Mouse (Mus musculus) megakaryocyte, embryonic 14.5 days (primary cell): ENCODE data around the gene Ypel3. TPM values are rescaled to one million over a fixed set of nuclear protein-coding genes. Genes with fewer than 3 reads are reported as not detected.

Source experiments
- H3K27me3 ChIP-seq: replicated peaks from 2 replicates; pipeline ENCODE3; 2012; ENCODE audit warnings: inconsistent platforms
- H3K36me3 ChIP-seq: replicated peaks from 2 replicates; pipeline ENCODE3; 2012; ENCODE audit warnings: low read length, inconsistent platforms, mixed read lengths
- H3K4me1 ChIP-seq: 2 replicates; pipeline ENCODE4 v1.6.1; 2012; ENCODE audit warnings: inconsistent platforms
- H3K4me3 ChIP-seq: replicated peaks from 2 replicates; pipeline ENCODE3; 2012; ENCODE audit warnings: moderate library complexity, mild to moderate bottlenecking, inconsistent platforms
- H3K9me3 ChIP-seq: 2 replicates; pipeline ENCODE4 v1.6.1; 2012; ENCODE audit warnings: inconsistent platforms
- FLI1 ChIP-seq: IDR thresholded peaks from 2 replicates; pipeline ENCODE4 v1.6.1; 2012; ENCODE audit warnings: low read length, inconsistent platforms, mixed read lengths
- GATA1 ChIP-seq: IDR thresholded peaks from 3 replicates; pipeline ENCODE4 v1.6.1; 2012; ENCODE audit warnings: mixed read lengths, low read length, inconsistent platforms, borderline replicate concordance
- polyA plus RNA-seq: library from polyadenylated mRNA; stranded (reverse); fragments of >175 nt; gene quantifications from 2 replicates; pipeline ENCODE4 v1.2.3, GENCODE M21; 2012; ENCODE audit warnings: low replicate concordance; ENCODE audit not compliant: insufficient read depth

Ypel3 gene
- polyA plus RNA-seq, 1 experiment = 284 TPM

DNA sequence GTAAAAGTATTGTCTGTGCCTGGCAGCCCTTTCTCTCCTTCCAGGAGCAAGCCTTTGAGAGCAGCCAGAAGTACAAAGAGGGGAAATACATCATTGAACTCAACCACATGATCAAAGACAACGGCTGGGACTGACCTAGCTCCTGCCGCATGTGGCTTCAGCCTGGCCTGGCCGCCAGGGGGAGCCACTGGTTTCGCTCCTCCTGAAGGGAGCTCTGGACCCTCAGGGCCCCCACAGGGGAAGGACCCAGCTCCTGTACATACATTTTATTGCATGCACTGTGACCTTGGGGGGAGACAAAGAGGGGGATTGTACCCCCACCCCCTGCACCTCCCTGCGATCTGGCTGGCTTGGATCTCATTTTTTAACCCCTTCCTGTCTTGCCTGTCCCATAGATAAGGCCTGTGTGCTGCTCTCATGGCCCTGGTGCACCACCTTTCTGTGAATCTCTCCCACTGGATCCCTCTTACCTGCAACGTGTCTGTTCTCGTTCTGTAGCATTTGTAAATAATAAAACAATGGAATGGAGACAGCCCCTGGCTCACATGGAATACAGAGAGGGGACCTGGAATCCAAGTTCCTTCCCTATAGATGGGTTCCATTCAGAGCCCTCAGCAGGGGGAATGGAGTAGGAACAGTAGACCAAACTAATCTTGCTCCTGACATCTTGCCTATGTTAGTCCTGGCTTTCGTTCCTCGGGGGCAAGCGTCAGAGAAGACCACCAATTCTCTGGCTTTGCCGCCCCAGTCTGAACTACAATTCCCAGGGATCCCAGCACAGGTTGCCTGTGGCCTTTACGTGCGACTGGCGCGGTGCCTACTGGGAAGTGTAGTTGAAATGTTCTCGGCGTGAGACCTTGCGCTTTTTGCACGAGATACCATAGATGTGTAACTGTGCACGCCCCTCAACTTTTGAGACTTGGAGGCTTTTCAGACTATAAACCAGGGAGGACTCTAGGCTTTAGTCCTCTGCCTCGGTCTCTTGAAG, 3.5 kb downstream of the Ypel3 start:
- Histone ChIP-seq H3K4me3 (peak overlapping the region; percentile 86), H3K9me3 (no peaks in the 10 kb centered on the region), H3K27me3 (no peaks in the 10 kb centered on the region), H3K36me3 (peaks cover 84% of the 10 kb centered on the region), H3K4me1 (peaks cover 77% of the 10 kb centered on the region)
- TF ChIP-seq FLI1 (no peak), GATA1 (no peak)

GRCm38 (mm10) chr7:126780971-126781635, 4.3 kb downstream of the Ypel3 start, which contains the start of gene Tbx6:
Tbx6 (plus strand) TSS chr7:126781483.
- Histone ChIP-seq H3K36me3 (peaks cover 85% of the 10 kb centered on the region), H3K27me3 (no peaks in the 10 kb centered on the region), H3K4me3 (peak within 1 kb of the TSS; percentile 86), H3K4me1 (peaks cover 69% of the 10 kb centered on the region), H3K9me3 (no peaks in the 10 kb centered on the region)
- TF ChIP-seq GATA1 = no peak
- no peak for TF ChIP-seq FLI1

- Histone ChIP-seq H3K36me3 (peaks cover 92% of the 10 kb centered on the region), H3K9me3 (no peaks in the 10 kb centered on the region), H3K4me3 (no peak overlapping the region), H3K4me1 (peaks cover 63% of the 10 kb centered on the region), H3K27me3 (no peaks in the 10 kb centered on the region)
- no peak for TF ChIP-seq FLI1
- no peak for TF ChIP-seq GATA1
These were observed 5.1 kb downstream of the Ypel3 start for GRCm38 (mm10) chr7:126781661-126782370.

DNA sequence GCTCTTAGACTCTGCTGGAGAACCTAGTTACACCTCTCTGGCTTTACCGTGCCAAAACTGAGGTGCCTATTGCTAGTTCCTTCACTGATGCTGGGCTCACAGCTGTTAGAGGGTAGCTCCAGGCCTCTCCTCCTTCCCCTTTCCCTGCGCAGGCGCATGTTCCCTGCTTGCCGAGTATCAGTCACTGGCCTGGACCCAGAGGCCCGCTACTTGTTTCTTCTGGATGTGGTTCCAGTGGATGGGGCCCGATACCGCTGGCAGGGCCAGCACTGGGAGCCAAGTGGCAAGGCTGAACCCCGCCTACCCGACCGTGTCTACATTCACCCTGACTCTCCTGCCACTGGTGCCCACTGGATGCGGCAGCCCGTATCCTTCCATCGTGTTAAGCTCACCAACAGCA, 5.9 kb downstream of the Ypel3 start:
- no peak for TF ChIP-seq GATA1
- TF ChIP-seq FLI1 = no peak
- Histone ChIP-seq H3K4me3 (no peak overlapping the region), H3K36me3 (peaks cover 97% of the 10 kb centered on the region)

GRCm38 (mm10) chr7:126784469-126784868, 7.7 kb downstream of the Ypel3 start:
- Histone ChIP-seq H3K9me3 (no peaks in the 10 kb centered on the region), H3K4me3 (no peak overlapping the region), H3K4me1 (peaks cover 53% of the 10 kb centered on the region), H3K27me3 (no peaks in the 10 kb centered on the region), H3K36me3 (peaks cover 100% of the 10 kb centered on the region)
- no peak for TF ChIP-seq GATA1
- no peak for TF ChIP-seq FLI1

More for the DNA sequence above, 5.9 kb downstream of the Ypel3 start:
- Histone ChIP-seq H3K27me3 (no peaks in the 10 kb centered on the region), H3K9me3 (no peaks in the 10 kb centered on the region), H3K4me1 (peaks cover 55% of the 10 kb centered on the region)

DNA sequence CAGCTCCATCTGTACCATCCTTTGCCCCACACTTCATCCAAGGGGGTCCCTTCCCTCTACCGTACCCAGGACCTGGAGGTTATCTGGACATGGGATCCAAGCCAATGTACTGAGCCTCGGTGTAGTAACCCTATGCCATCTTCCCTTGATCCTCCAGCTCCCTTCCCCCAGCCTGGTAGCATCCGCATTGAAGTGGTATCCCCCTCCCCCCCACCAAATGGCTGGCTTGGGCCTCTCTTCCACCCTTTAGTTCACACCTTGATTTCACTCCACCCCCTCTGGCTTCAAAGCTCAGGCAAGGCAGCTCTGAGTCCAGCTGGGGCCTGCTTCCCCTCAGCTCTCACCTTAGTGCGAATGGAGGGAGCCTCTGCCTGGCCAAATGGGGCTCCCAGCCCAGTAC, 8.3 kb downstream of the Ypel3 start:
- Histone ChIP-seq H3K4me3 (no peak overlapping the region), H3K4me1 (peaks cover 53% of the 10 kb centered on the region)

DNA sequence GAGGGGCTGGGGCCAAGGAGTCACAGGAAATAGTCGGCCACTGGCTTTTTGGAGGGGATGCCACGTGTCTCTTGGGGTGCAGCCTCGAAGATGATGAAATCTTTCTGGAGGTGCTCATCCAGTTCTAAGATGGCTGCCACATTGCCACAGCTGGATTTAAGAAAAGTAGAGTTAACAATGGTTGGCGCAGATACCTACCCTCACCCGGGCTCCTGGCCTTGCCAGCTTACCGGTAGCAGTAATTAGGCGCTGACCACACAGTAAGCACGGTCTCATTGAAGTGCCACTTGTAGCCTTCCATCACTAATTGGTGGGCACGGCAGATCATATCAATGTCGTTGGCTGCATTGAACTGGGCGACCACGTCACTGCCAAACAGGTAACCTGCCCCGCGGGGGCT, 9.4 kb downstream of the Ypel3 start:
- H3K9me3 ChIP-seq = no peaks in the 10 kb centered on the region
- H3K4me1 ChIP-seq = peaks cover 52% of the 10 kb centered on the region
- H3K27me3 ChIP-seq = no peaks in the 10 kb centered on the region
- H3K4me3 ChIP-seq = no peak overlapping the region
- peaks cover 96% of the 10 kb centered on the region for H3K36me3 ChIP-seq
- no peak for TF ChIP-seq GATA1
- TF ChIP-seq FLI1 = no peak

More for the DNA sequence above, 8.3 kb downstream of the Ypel3 start:
- TF ChIP-seq FLI1 (no peak), GATA1 (no peak)
- Histone ChIP-seq H3K27me3 (no peaks in the 10 kb centered on the region), H3K9me3 (no peaks in the 10 kb centered on the region), H3K36me3 (peaks cover 100% of the 10 kb centered on the region)

GRCm38 (mm10) chr7:126789141-126789540, 12.4 kb downstream of the Ypel3 start:
- no peak for TF ChIP-seq FLI1
- TF ChIP-seq GATA1 = no peak
- H3K9me3 ChIP-seq = no peaks in the 10 kb centered on the region
- peaks cover 51% of the 10 kb centered on the region for H3K4me1 ChIP-seq
- no peaks in the 10 kb centered on the region for H3K27me3 ChIP-seq
- H3K4me3 ChIP-seq = no peak overlapping the region
- H3K36me3 ChIP-seq = peaks cover 74% of the 10 kb centered on the region

GRCm38 (mm10) chr7:126791851-126792720, 15.3 kb downstream of the Ypel3 start, which contains the start of gene Ppp4c:
Ppp4c (minus strand) TSS chr7:126792496.
- no peaks in the 10 kb centered on the region for H3K27me3 ChIP-seq
- peaks cover 75% of the 10 kb centered on the region for H3K4me1 ChIP-seq
- H3K9me3 ChIP-seq = no peaks in the 10 kb centered on the region
- H3K4me3 ChIP-seq = peak within 1 kb of the TSS; percentile 97
- TF ChIP-seq FLI1 (peak; percentile 99), GATA1 (no peak)
- H3K36me3 ChIP-seq = peaks cover 74% of the 10 kb centered on the region
